Mouse (Mus musculus) limb, embryonic 11.5 days (tissue): ENCODE results near the gene Adamts9. TPM values are rescaled to one million over a fixed set of nuclear protein-coding genes. Genes with fewer than 3 reads are reported as not detected.

ENCODE experiments used
- ATAC-seq: fragments of 200-750 bp; cut with Nextera tagmentation; 2 replicates; pipeline ENCODE4 v1.8.0; 2017; ENCODE audit warnings: low read depth; ENCODE audit not compliant: insufficient number of reproducible peaks, low FRiP score, low TSS enrichment
- DNase-seq: peaks from one replicate; pipeline ENCODE4 v3.0.0-alpha.2; 2015; ENCODE audit warnings: low spot score
- H3K27ac ChIP-seq: fragments of 300-500 bp; sonication (generic); replicated peaks from 2 replicates; pipeline ENCODE4 v1.5.1; 2014; ENCODE audit warnings: low read depth, mild to moderate bottlenecking, low read length
- H3K27me3 ChIP-seq: fragments of 300-500 bp; sonication (generic); 2 replicates; pipeline ENCODE4 v1.6.1; 2014; ENCODE audit warnings: mild to moderate bottlenecking, low read length, mixed read lengths; ENCODE audit not compliant: control insufficient read depth, insufficient read depth
- H3K36me3 ChIP-seq: fragments of 300-500 bp; sonication (generic); 2 replicates; pipeline ENCODE4 v1.6.1; 2014; ENCODE audit warnings: mild to moderate bottlenecking, low read length, moderate library complexity, mixed read lengths; ENCODE audit not compliant: control insufficient read depth, insufficient read depth
- H3K4me1 ChIP-seq: fragments of 300-500 bp; sonication (generic); 2 replicates; pipeline ENCODE4 v1.6.1; 2014; ENCODE audit warnings: low read length, mixed read lengths; ENCODE audit not compliant: control insufficient read depth, insufficient read depth
- H3K4me2 ChIP-seq: fragments of 300-500 bp; sonication (generic); 2 replicates; pipeline ENCODE4 v1.6.1; 2014; ENCODE audit warnings: low read depth, mild to moderate bottlenecking, moderate library complexity; ENCODE audit not compliant: severe bottlenecking
- H3K4me3 ChIP-seq: fragments of 300-500 bp; sonication (generic); 2 replicates; pipeline ENCODE4 v1.5.1; 2014; ENCODE audit warnings: low read depth, low read length
- H3K9ac ChIP-seq: fragments of 300-500 bp; sonication (generic); 2 replicates; pipeline ENCODE4 v1.6.1; 2014; ENCODE audit warnings: mild to moderate bottlenecking, low read length
- H3K9me3 ChIP-seq: fragments of 300-500 bp; sonication (generic); 2 replicates; pipeline ENCODE4 v1.6.1; 2016; ENCODE audit warnings: low read length; ENCODE audit not compliant: control insufficient read depth
- WGBS: fragments of 180-500 bp; shearing (Covaris S2); extraction: QIAGEN DNeasy Blood & Tissue Kit; methylation state at CpG from one replicate; pipeline ENCODE4 v1.1.7; 2014; 5-methylcytosine and 5-hydroxymethylcytosine counted together
- polyA plus RNA-seq: library from polyadenylated mRNA; unstranded; fragments of >200 nt; fragmentation: Nextera tagmentation; extraction: Ambion mirVana; gene quantifications from 2 replicates; pipeline ENCODE4 v1.2.1, GENCODE M21; 2014

Gene Adamts9
- polyA plus RNA-seq, 1 experiment from 2014 or later, result 3.0 TPM

DNA sequence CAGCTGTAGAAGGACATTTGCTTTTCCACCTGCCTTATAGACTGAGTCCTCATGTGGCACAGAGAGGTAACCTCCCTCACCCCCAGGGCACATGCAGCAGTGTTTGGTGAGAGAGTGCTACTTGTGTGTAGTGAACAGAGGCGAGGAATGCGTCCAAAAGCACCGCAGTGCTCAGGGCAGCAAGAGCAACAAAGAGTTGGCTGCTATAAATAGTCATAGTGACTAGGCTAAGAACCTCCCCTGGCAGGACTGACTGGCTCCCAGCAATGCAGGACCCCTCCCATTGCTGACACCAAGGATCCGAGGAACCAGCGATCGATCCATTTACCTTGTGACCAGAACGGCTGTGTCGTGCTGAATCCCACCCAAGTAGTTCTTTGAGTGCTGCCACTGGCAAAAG is 33.9 kb downstream of the Adamts9 start:
- H3K27ac ChIP-seq, result no peak overlapping the region
- H3K27me3 ChIP-seq, result no peaks in the 10 kb centered on the region
- H3K9me3 ChIP-seq, result no peaks in the 10 kb centered on the region
- no peak overlapping the region for H3K4me3 ChIP-seq
- H3K36me3 ChIP-seq, result 0 out of 2 replicates have a peak, but pooled peaks cover 2% of the 10 kb centered on the region
- ATAC-seq (no peak), DNase-seq (no peak)
- 63% methylated on average over 8 of the region's 8 CpGs for WGBS
- H3K4me2 ChIP-seq, result no peak overlapping the region
- no peak overlapping the region for H3K9ac ChIP-seq
- H3K4me1 ChIP-seq, result no peaks in the 10 kb centered on the region

DNA sequence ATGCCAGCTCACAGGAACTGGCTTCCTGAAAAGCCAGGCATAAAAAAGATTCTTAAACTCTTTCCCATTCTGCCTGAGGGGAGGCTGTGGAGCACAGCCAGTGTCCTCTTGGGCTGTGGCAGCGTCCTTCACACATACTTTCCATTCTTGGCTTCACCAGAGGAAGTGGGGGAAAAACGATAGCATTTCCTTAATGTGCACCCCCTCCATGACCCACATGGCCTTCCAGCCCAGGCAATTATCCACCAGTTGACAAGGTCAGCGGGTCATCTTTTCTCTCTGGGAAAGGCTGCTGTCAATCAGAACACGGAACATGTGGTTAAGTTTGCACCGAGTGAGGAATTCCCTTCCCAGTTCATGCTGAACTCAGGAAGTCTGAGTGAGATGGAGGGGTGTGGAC is 37.4 kb downstream of the Adamts9 start:
- DNase-seq, result no peak
- Histone ChIP-seq H3K9me3 (no peaks in the 10 kb centered on the region), H3K4me1 (no peaks in the 10 kb centered on the region), H3K27ac (no peak overlapping the region), H3K9ac (no peak overlapping the region), H3K4me2 (no peak overlapping the region), H3K4me3 (no peak overlapping the region), H3K27me3 (no peaks in the 10 kb centered on the region), H3K36me3 (0 out of 2 replicates have a peak, but pooled peaks cover 2% of the 10 kb centered on the region)
- WGBS, result 33% methylated on average over 5 of the region's 5 CpGs
- no peak for ATAC-seq

DNA sequence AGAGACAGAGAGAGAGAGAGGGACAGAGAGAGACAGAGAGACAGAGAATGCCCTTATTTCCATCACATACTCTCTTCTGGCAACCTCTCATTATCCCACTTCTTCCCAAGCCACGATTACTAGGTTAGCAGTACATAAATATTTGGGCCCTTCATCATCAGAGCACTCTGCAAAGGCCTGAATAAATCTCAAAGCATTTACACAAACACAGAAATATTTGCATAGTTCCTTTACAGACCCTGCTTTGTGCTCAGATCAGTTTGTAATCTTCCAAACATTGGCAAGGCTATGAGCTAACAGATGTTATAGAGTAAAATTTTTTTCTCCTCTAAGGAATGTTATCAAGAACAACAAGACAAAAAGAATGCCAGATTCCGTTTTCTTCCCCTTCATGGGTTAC is 38.8 kb downstream of the Adamts9 start:
- no peak overlapping the region for H3K27ac ChIP-seq
- H3K9me3 ChIP-seq, result no peaks in the 10 kb centered on the region
- no peaks in the 10 kb centered on the region for H3K4me1 ChIP-seq
- DNase-seq, result no peak
- H3K4me2 ChIP-seq, result no peak overlapping the region
- WGBS, result 67% methylated on average over 2 of the region's 2 CpGs
- 0 out of 2 replicates have a peak, but pooled peaks cover 2% of the 10 kb centered on the region for H3K36me3 ChIP-seq
- no peak for ATAC-seq
- H3K4me3 ChIP-seq, result no peak overlapping the region
- no peak overlapping the region for H3K9ac ChIP-seq
- H3K27me3 ChIP-seq, result no peaks in the 10 kb centered on the region

DNA sequence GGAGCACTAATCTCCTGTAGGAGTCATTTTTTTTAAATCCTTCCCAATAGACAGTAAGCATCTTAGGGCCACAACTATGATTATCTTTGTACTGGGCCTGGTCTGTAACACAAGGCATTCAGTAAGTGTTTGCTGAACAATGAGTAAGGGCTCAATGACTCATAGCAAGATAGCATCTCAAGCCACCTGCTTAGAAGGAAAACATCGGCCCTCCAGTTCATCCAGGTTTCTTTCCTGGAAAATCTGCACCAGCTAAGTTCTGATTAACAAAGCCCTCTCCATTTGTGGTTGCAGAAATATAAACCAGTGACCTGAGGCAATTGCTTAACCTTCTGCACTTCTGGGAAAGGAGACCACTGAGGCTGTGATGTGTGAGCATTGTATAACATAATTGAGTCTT is 39.3 kb downstream of the Adamts9 start:
- Histone ChIP-seq H3K27me3 (no peaks in the 10 kb centered on the region), H3K27ac (no peak overlapping the region), H3K9ac (no peak overlapping the region), H3K4me2 (no peak overlapping the region), H3K9me3 (no peaks in the 10 kb centered on the region), H3K36me3 (0 out of 2 replicates have a peak, but pooled peaks cover 2% of the 10 kb centered on the region), H3K4me1 (no peaks in the 10 kb centered on the region), H3K4me3 (no peak overlapping the region)
- DNase-seq (no peak), ATAC-seq (no peak)
- WGBS, result 93% methylated on average over 1 of the region's 1 CpGs

DNA sequence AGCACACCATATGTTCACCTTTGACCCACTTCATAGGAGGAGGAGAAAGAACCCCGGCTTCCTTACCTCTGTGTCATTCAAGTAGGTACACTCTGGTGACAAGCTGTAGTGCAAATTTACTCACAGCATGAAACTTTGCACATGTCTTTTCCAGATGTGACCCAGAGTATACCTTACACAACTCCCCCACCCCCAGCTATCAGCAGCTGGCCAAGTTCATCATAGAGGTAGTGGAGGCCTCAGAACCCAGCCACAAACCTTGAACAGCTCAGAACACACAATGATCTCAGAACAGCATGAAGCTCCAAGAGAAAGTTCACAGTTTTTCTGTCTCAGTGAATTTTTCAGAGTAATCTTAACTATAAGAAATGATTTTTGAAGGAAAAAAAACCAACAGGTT is 51.8 kb downstream of the Adamts9 start:
- H3K4me3 ChIP-seq, result no peak overlapping the region
- DNase-seq (no peak), ATAC-seq (peak; percentile 57; the same call in 1 of the 2 replicates)
- no peaks in the 10 kb centered on the region for H3K9me3 ChIP-seq
- no peak overlapping the region for H3K4me2 ChIP-seq
- H3K36me3 ChIP-seq, result no peaks in the 10 kb centered on the region
- no peaks in the 10 kb centered on the region for H3K27me3 ChIP-seq
- WGBS, result 19% methylated on average over 1 of the region's 1 CpGs
- H3K9ac ChIP-seq, result no peak overlapping the region
- no peak overlapping the region for H3K27ac ChIP-seq
- H3K4me1 ChIP-seq, result peaks cover 5% of the 10 kb centered on the region; the same call in 1 of the 2 replicates

DNA sequence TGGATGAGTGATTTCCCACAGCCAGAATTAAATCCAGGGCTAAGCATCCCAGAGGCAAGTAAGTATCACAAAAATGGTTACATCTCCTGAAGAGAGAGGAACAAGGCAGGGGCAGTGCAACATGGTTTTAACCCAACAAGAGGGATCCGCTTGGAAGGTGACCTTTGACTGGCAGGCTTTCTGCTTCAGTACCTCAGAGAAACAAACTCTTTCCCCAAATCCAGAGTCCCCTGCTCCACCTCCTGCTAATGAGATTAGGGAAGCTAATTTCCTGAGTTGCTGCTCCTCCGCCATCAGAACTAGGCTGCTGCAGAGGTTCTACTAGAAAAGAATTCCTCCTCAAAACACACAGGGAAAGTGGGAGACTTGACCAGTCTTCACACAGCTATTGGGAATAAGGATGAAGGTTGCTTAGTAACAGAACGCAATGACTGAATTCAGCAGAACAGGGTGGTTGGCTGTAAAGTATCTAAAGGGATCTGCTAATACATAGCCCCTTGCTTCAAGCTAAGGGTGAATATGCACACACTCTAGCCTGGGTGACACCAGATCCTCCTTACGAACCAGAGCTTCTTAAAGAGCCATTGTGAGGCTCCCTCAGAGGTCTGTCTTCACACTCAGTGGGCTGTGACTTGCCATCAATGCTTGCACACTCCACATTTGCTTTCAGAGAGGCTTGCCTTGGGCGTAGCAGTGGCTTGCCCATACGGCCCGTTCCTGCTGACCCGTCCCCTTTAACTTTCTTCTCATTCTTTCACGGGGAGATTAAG is 60.0 kb downstream of the Adamts9 start:
- ATAC-seq (no peak), DNase-seq (no peak)
- no peaks in the 10 kb centered on the region for H3K9me3 ChIP-seq
- no peaks in the 10 kb centered on the region for H3K4me1 ChIP-seq
- no peak overlapping the region for H3K4me2 ChIP-seq
- H3K27ac ChIP-seq, result no peak overlapping the region
- H3K4me3 ChIP-seq, result no peak overlapping the region
- no peaks in the 10 kb centered on the region for H3K36me3 ChIP-seq
- H3K27me3 ChIP-seq, result no peaks in the 10 kb centered on the region
- H3K9ac ChIP-seq, result no peak overlapping the region
- 47% methylated on average over 9 of the region's 9 CpGs for WGBS

DNA sequence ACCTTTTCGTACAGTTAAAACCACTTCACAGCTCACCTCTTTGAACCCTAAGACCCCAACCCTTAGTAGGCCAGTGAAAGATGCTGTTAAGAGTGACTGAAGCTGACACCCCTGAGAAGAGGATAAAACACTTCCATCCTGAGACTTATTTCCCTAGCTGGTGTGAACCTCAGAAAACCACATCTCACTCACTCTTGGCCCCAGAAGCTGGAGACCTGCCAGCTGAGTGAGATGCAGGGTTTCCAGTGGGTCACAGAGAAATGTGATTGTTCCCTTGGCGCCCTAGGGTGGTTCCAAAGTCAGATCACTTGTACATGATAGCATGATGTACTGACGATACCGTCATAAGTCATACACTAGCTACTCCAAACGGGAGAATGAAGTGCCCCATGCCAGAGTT is 60.8 kb downstream of the Adamts9 start:
- WGBS, result 85% methylated on average over 5 of the region's 5 CpGs
- Histone ChIP-seq H3K4me2 (no peak overlapping the region), H3K9me3 (no peaks in the 10 kb centered on the region), H3K27me3 (no peaks in the 10 kb centered on the region), H3K4me1 (no peaks in the 10 kb centered on the region), H3K9ac (no peak overlapping the region), H3K4me3 (no peak overlapping the region), H3K36me3 (no peaks in the 10 kb centered on the region), H3K27ac (no peak overlapping the region)
- no peak for ATAC-seq
- DNase-seq, result no peak

DNA sequence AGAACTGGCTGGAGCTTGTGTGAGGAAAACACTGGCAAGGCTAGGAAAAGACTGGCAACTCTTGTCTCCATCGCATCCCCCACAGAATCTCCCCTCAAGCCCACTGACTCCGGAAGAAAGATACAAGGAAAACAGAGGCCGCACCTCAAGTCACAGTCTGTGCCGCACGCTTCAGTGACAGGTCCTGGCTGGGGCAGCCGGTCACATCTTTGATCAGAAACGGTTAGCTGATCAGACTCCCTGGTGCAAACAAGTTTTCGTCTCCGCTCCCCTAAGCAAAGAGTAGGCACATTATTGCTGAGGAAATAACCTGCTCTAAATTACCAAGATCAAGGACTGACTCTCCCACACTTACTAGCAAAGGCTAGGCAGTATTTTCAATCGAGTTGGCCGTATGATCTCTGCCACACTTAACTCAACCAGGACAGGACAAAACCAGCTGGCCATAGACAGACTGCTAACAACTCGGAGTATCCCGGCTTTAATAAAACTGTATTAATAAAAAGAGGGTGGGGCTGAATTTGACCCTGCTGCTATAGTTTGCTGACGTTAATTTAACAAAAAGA is 63.5 kb downstream of the Adamts9 start:
- H3K36me3 ChIP-seq, result no peaks in the 10 kb centered on the region
- WGBS, result 59% methylated on average over 14 of the region's 14 CpGs
- ATAC-seq, result no peak

More for the DNA sequence above, 63.5 kb downstream of the Adamts9 start:
- Histone ChIP-seq H3K4me2 (no peak overlapping the region), H3K9ac (no peak overlapping the region), H3K27ac (no peak overlapping the region), H3K9me3 (no peaks in the 10 kb centered on the region), H3K4me3 (no peak overlapping the region), H3K27me3 (no peaks in the 10 kb centered on the region), H3K4me1 (no peaks in the 10 kb centered on the region)
- DNase-seq, result no peak
